Mouse (Mus musculus): ENCODE measurements around the gene Galnt6. TPM values are rescaled to one million over a fixed set of nuclear protein-coding genes. Genes with fewer than 3 reads are reported as not detected.
A peak's percentile ranks its signal among the peaks of the same experiment; 100 is the strongest.

The Galnt6 gene
- polyA plus RNA-seq, 1 experiment from 2014 or later: 0.07 TPM

- 82% methylated on average over 8 of the region's 8 CpGs for WGBS
- Histone ChIP-seq H3K4me2 (ENCODE audit: low read depth, severe bottlenecking) (no peak overlapping the region), H3K27me3 (ENCODE audit: control insufficient read depth, insufficient read depth, low read length) (peaks cover 2% of the 10 kb centered on the region; the same call in 1 of the 2 replicates), H3K36me3 (ENCODE audit: control insufficient read depth, insufficient read depth, low read length) (no peaks in the 10 kb centered on the region), H3K4me1 (ENCODE audit: control insufficient read depth, insufficient read depth, low read length) (0 out of 2 replicates have a peak, but pooled peaks cover 3% of the 10 kb centered on the region), H3K4me3 (ENCODE audit: low read depth, low read length) (no peak overlapping the region), H3K9me3 (ENCODE audit: control insufficient read depth, low read length) (no peaks in the 10 kb centered on the region; the same call in 1 of the 2 replicates), H3K9ac (ENCODE audit: low read length) (no peak overlapping the region), H3K27ac (replicated peaks; ENCODE audit: low read depth, low read length) (no peak overlapping the region)
- ATAC-seq (ENCODE audit: insufficient number of reproducible peaks, low FRiP score, low TSS enrichment, low read depth) (no peak), DNase-seq (ENCODE audit: low spot score) (no peak)
These were observed 20.6 kb downstream of the Galnt6 start for GRCm38 (mm10) chr15:100708433-100709078.

GRCm38 (mm10) chr15:100706226-100706625, 22.9 kb downstream of the Galnt6 start:
- no peak overlapping the region for H3K27ac ChIP-seq (replicated peaks; ENCODE audit: low read depth, low read length)

GRCm38 (mm10) chr15:100705376-100705775, 23.8 kb downstream of the Galnt6 start:
- H3K36me3 ChIP-seq (ENCODE audit: control insufficient read depth, insufficient read depth, low read length): no peaks in the 10 kb centered on the region
- H3K4me3 ChIP-seq (ENCODE audit: low read depth, low read length): no peak overlapping the region
- H3K4me2 ChIP-seq (ENCODE audit: low read depth, severe bottlenecking): no peak overlapping the region
- no peaks in the 10 kb centered on the region for H3K9me3 ChIP-seq (ENCODE audit: control insufficient read depth, low read length)
- WGBS: 97% methylated on average over 1 of the region's 1 CpGs
- 0 out of 2 replicates have a peak, but pooled peaks cover 3% of the 10 kb centered on the region for H3K4me1 ChIP-seq (ENCODE audit: control insufficient read depth, insufficient read depth, low read length)
- no peak overlapping the region for H3K27ac ChIP-seq (replicated peaks; ENCODE audit: low read depth, low read length)
- DNase-seq (ENCODE audit: low spot score) (no peak), ATAC-seq (ENCODE audit: insufficient number of reproducible peaks, low FRiP score, low TSS enrichment, low read depth) (no peak)
- H3K27me3 ChIP-seq (ENCODE audit: control insufficient read depth, insufficient read depth, low read length): peaks cover 4% of the 10 kb centered on the region; the same call in 1 of the 2 replicates
- H3K9ac ChIP-seq (ENCODE audit: low read length): no peak overlapping the region

More at GRCm38 (mm10) chr15:100706226-100706625, 22.9 kb downstream of the Galnt6 start:
- ATAC-seq (ENCODE audit: insufficient number of reproducible peaks, low FRiP score, low TSS enrichment, low read depth) (no peak), DNase-seq (ENCODE audit: low spot score) (no peak)
- 0 out of 2 replicates have a peak, but pooled peaks cover 3% of the 10 kb centered on the region for H3K4me1 ChIP-seq (ENCODE audit: control insufficient read depth, insufficient read depth, low read length)
- H3K9me3 ChIP-seq (ENCODE audit: control insufficient read depth, low read length): no peaks in the 10 kb centered on the region
- H3K9ac ChIP-seq (ENCODE audit: low read length): no peak overlapping the region
- no peak overlapping the region for H3K4me2 ChIP-seq (ENCODE audit: low read depth, severe bottlenecking)
- no peaks in the 10 kb centered on the region for H3K36me3 ChIP-seq (ENCODE audit: control insufficient read depth, insufficient read depth, low read length)
- peaks cover 4% of the 10 kb centered on the region; the same call in 1 of the 2 replicates for H3K27me3 ChIP-seq (ENCODE audit: control insufficient read depth, insufficient read depth, low read length)
- H3K4me3 ChIP-seq (ENCODE audit: low read depth, low read length): no peak overlapping the region
- WGBS: 67% methylated on average over 8 of the region's 8 CpGs

- H3K27ac ChIP-seq (replicated peaks; ENCODE audit: low read depth, low read length): no peak overlapping the region
- 0 out of 2 replicates have a peak, but pooled peaks cover 3% of the 10 kb centered on the region for H3K4me1 ChIP-seq (ENCODE audit: control insufficient read depth, insufficient read depth, low read length)
- 7% methylated on average over 17 of the region's 17 CpGs for WGBS
- peak overlapping the region; percentile 30 for H3K4me2 ChIP-seq (ENCODE audit: low read depth, severe bottlenecking)
- H3K36me3 ChIP-seq (ENCODE audit: control insufficient read depth, insufficient read depth, low read length): no peaks in the 10 kb centered on the region
- peak; percentile 43 for DNase-seq (ENCODE audit: low spot score)
- no peak overlapping the region for H3K4me3 ChIP-seq (ENCODE audit: low read depth, low read length)
- H3K27me3 ChIP-seq (ENCODE audit: control insufficient read depth, insufficient read depth, low read length): peaks cover 4% of the 10 kb centered on the region; the same call in 1 of the 2 replicates
- H3K9me3 ChIP-seq (ENCODE audit: control insufficient read depth, low read length): no peaks in the 10 kb centered on the region
- ATAC-seq (ENCODE audit: insufficient number of reproducible peaks, low FRiP score, low TSS enrichment, low read depth): peak; percentile 54; the same call in 1 of the 2 replicates
- H3K9ac ChIP-seq (ENCODE audit: low read length): no peak overlapping the region
These were observed 25.3 kb downstream of the Galnt6 start for GRCm38 (mm10) chr15:100703913-100704312.

- Histone ChIP-seq H3K36me3 (ENCODE audit: control insufficient read depth, insufficient read depth, low read length) (no peaks in the 10 kb centered on the region), H3K27ac (replicated peaks; ENCODE audit: low read depth, low read length) (no peak overlapping the region), H3K4me1 (ENCODE audit: control insufficient read depth, insufficient read depth, low read length) (0 out of 2 replicates have a peak, but pooled peaks cover 3% of the 10 kb centered on the region), H3K27me3 (ENCODE audit: control insufficient read depth, insufficient read depth, low read length) (peaks cover 4% of the 10 kb centered on the region; the same call in 1 of the 2 replicates), H3K9me3 (ENCODE audit: control insufficient read depth, low read length) (no peaks in the 10 kb centered on the region), H3K4me3 (ENCODE audit: low read depth, low read length) (no peak overlapping the region), H3K9ac (ENCODE audit: low read length) (no peak overlapping the region), H3K4me2 (ENCODE audit: low read depth, severe bottlenecking) (no peak overlapping the region)
- no peak for DNase-seq (ENCODE audit: low spot score)
- 70% methylated on average over 6 of the region's 6 CpGs for WGBS
- ATAC-seq (ENCODE audit: insufficient number of reproducible peaks, low FRiP score, low TSS enrichment, low read depth): no peak
These were observed 27.3 kb downstream of the Galnt6 start for GRCm38 (mm10) chr15:100701856-100702255.

- no peak for DNase-seq (ENCODE audit: low spot score)
- Histone ChIP-seq H3K27me3 (ENCODE audit: control insufficient read depth, insufficient read depth, low read length) (peaks cover 4% of the 10 kb centered on the region; the same call in 1 of the 2 replicates), H3K9ac (ENCODE audit: low read length) (no peak overlapping the region), H3K9me3 (ENCODE audit: control insufficient read depth, low read length) (no peaks in the 10 kb centered on the region), H3K36me3 (ENCODE audit: control insufficient read depth, insufficient read depth, low read length) (no peaks in the 10 kb centered on the region), H3K27ac (replicated peaks; ENCODE audit: low read depth, low read length) (no peak overlapping the region), H3K4me2 (ENCODE audit: low read depth, severe bottlenecking) (no peak overlapping the region), H3K4me1 (ENCODE audit: control insufficient read depth, insufficient read depth, low read length) (0 out of 2 replicates have a peak, but pooled peaks cover 3% of the 10 kb centered on the region), H3K4me3 (ENCODE audit: low read depth, low read length) (no peak overlapping the region)
- 70% methylated on average over 10 of the region's 10 CpGs for WGBS
- no peak for ATAC-seq (ENCODE audit: insufficient number of reproducible peaks, low FRiP score, low TSS enrichment, low read depth)
These were observed 28.1 kb downstream of the Galnt6 start for GRCm38 (mm10) chr15:100701108-100701507.

- Histone ChIP-seq H3K27ac (replicated peaks; ENCODE audit: low read depth, low read length) (no peak overlapping the region), H3K36me3 (ENCODE audit: control insufficient read depth, insufficient read depth, low read length) (no peaks in the 10 kb centered on the region), H3K9me3 (ENCODE audit: control insufficient read depth, low read length) (no peaks in the 10 kb centered on the region), H3K9ac (ENCODE audit: low read length) (no peak overlapping the region), H3K4me1 (ENCODE audit: control insufficient read depth, insufficient read depth, low read length) (0 out of 2 replicates have a peak, but pooled peaks cover 3% of the 10 kb centered on the region), H3K27me3 (ENCODE audit: control insufficient read depth, insufficient read depth, low read length) (peaks cover 4% of the 10 kb centered on the region), H3K4me2 (ENCODE audit: low read depth, severe bottlenecking) (no peak overlapping the region), H3K4me3 (ENCODE audit: low read depth, low read length) (no peak overlapping the region)
- ATAC-seq (ENCODE audit: insufficient number of reproducible peaks, low FRiP score, low TSS enrichment, low read depth) (no peak), DNase-seq (ENCODE audit: low spot score) (no peak)
- 76% methylated on average over 5 of the region's 5 CpGs for WGBS
These were observed 28.8 kb downstream of the Galnt6 start for GRCm38 (mm10) chr15:100700424-100700823.

GRCm38 (mm10) chr15:100699386-100699785, 29.8 kb downstream of the Galnt6 start:
- no peak overlapping the region for H3K9ac ChIP-seq (ENCODE audit: low read length)
- H3K27me3 ChIP-seq (ENCODE audit: control insufficient read depth, insufficient read depth, low read length): peaks cover 4% of the 10 kb centered on the region
- ATAC-seq (ENCODE audit: insufficient number of reproducible peaks, low FRiP score, low TSS enrichment, low read depth) (no peak), DNase-seq (ENCODE audit: low spot score) (no peak)
- no peak overlapping the region for H3K27ac ChIP-seq (replicated peaks; ENCODE audit: low read depth, low read length)
- no peaks in the 10 kb centered on the region for H3K36me3 ChIP-seq (ENCODE audit: control insufficient read depth, insufficient read depth, low read length)
- H3K4me2 ChIP-seq (ENCODE audit: low read depth, severe bottlenecking): no peak overlapping the region
- H3K4me3 ChIP-seq (ENCODE audit: low read depth, low read length): no peak overlapping the region
- H3K9me3 ChIP-seq (ENCODE audit: control insufficient read depth, low read length): no peaks in the 10 kb centered on the region
- 0 out of 2 replicates have a peak, but pooled peaks cover 3% of the 10 kb centered on the region for H3K4me1 ChIP-seq (ENCODE audit: control insufficient read depth, insufficient read depth, low read length)
- WGBS: 76% methylated on average over 6 of the region's 6 CpGs
